Mouse (Mus musculus): ENCODE data around the gene Hoxd11. TPM values are rescaled to one million over a fixed set of nuclear protein-coding genes. Genes with fewer than 3 reads are reported as not detected.

The Hoxd11 gene
- polyA plus RNA-seq, 1 experiment, result not detected

GRCm38 (mm10) chr2:74704999-74705466 is 25.7 kb downstream of the Hoxd11 start:
- peaks cover 25% of the 10 kb centered on the region for H3K27me3 ChIP-seq (ENCODE audit: control insufficient read depth, insufficient read depth, low read length)
- no peak for TF ChIP-seq CTCF (IDR thresholded peaks at IDR 0.05; ENCODE audit: extremely low read depth, insufficient read depth, insufficient read length, insufficient replicate concordance)
- no peak for TF ChIP-seq POLR2A (IDR thresholded peaks at IDR 0.05; ENCODE audit: low read depth, low read length)
- 2% methylated on average over 62 of the region's 66 CpGs for WGBS
- H3K4me1 ChIP-seq (ENCODE audit: control insufficient read depth, insufficient read depth, insufficient read length), result peaks cover 2% of the 10 kb centered on the region; the same call in 1 of the 2 replicates
- H3K4me3 ChIP-seq (ENCODE audit: extremely low read depth, insufficient read depth, insufficient read length), result peak overlapping the region; percentile 18; the same call in 1 of the 2 replicates
- no peak for DNase-seq (ENCODE audit: low read depth in 1 of 2, low spot score in 2 of 2)
- no peaks in the 10 kb centered on the region for H3K36me3 ChIP-seq (ENCODE audit: control insufficient read depth, insufficient read depth, low read length)
- H3K27ac ChIP-seq (ENCODE audit: insufficient read depth, low read length), result no peak overlapping the region

GRCm38 (mm10) chr2:74705467-74706089 is 26.2 kb downstream of the Hoxd11 start:
- no peak for DNase-seq (ENCODE audit: low read depth in 1 of 2, low spot score in 2 of 2)
- Histone ChIP-seq H3K27ac (ENCODE audit: insufficient read depth, low read length) (no peak overlapping the region), H3K27me3 (ENCODE audit: control insufficient read depth, insufficient read depth, low read length) (peaks cover 25% of the 10 kb centered on the region), H3K4me1 (ENCODE audit: control insufficient read depth, insufficient read depth, insufficient read length) (peaks cover 2% of the 10 kb centered on the region; the same call in 1 of the 2 replicates), H3K4me3 (ENCODE audit: extremely low read depth, insufficient read depth, insufficient read length) (peak overlapping the region; percentile 23), H3K36me3 (ENCODE audit: control insufficient read depth, insufficient read depth, low read length) (no peaks in the 10 kb centered on the region)
- 2% methylated on average over 47 of the region's 85 CpGs for WGBS
- TF ChIP-seq POLR2A (IDR thresholded peaks at IDR 0.05; ENCODE audit: low read depth, low read length) (no peak), CTCF (IDR thresholded peaks at IDR 0.05; ENCODE audit: extremely low read depth, insufficient read depth, insufficient read length, insufficient replicate concordance) (no peak)

GRCm38 (mm10) chr2:74706393-74706960 is 27.1 kb downstream of the Hoxd11 start:
- TF ChIP-seq CTCF (IDR thresholded peaks at IDR 0.05; ENCODE audit: extremely low read depth, insufficient read depth, insufficient read length, insufficient replicate concordance), result no peak
- no peak for TF ChIP-seq POLR2A (IDR thresholded peaks at IDR 0.05; ENCODE audit: low read depth, low read length)
- WGBS, result 13% methylated on average over 13 of the region's 13 CpGs
- no peak overlapping the region for H3K4me3 ChIP-seq (ENCODE audit: extremely low read depth, insufficient read depth, insufficient read length)
- peaks cover 26% of the 10 kb centered on the region for H3K27me3 ChIP-seq (ENCODE audit: control insufficient read depth, insufficient read depth, low read length)
- no peak overlapping the region for H3K27ac ChIP-seq (ENCODE audit: insufficient read depth, low read length)
- no peak for DNase-seq (ENCODE audit: low read depth in 1 of 2, low spot score in 2 of 2)
- H3K36me3 ChIP-seq (ENCODE audit: control insufficient read depth, insufficient read depth, low read length), result no peaks in the 10 kb centered on the region
- H3K4me1 ChIP-seq (ENCODE audit: control insufficient read depth, insufficient read depth, insufficient read length), result peaks cover 2% of the 10 kb centered on the region; the same call in 1 of the 2 replicates

GRCm38 (mm10) chr2:74707599-74707998 is 28.2 kb downstream of the Hoxd11 start:
- WGBS, result 43% methylated on average over 7 of the region's 7 CpGs
- H3K4me3 ChIP-seq (ENCODE audit: extremely low read depth, insufficient read depth, insufficient read length), result no peak overlapping the region
- no peaks in the 10 kb centered on the region for H3K36me3 ChIP-seq (ENCODE audit: control insufficient read depth, insufficient read depth, low read length)
- no peak for TF ChIP-seq POLR2A (IDR thresholded peaks at IDR 0.05; ENCODE audit: low read depth, low read length)
- no peak for TF ChIP-seq CTCF (IDR thresholded peaks at IDR 0.05; ENCODE audit: extremely low read depth, insufficient read depth, insufficient read length, insufficient replicate concordance)
- peaks cover 6% of the 10 kb centered on the region; the same call in 1 of the 2 replicates for H3K4me1 ChIP-seq (ENCODE audit: control insufficient read depth, insufficient read depth, insufficient read length)
- no peak for DNase-seq (ENCODE audit: low read depth in 1 of 2, low spot score in 2 of 2)
- H3K27ac ChIP-seq (ENCODE audit: insufficient read depth, low read length), result no peak overlapping the region
- peaks cover 30% of the 10 kb centered on the region for H3K27me3 ChIP-seq (ENCODE audit: control insufficient read depth, insufficient read depth, low read length)

- H3K4me3 ChIP-seq (ENCODE audit: extremely low read depth, insufficient read depth, insufficient read length), result no peak overlapping the region
- TF ChIP-seq POLR2A (IDR thresholded peaks at IDR 0.05; ENCODE audit: low read depth, low read length) (no peak), CTCF (IDR thresholded peaks at IDR 0.05; ENCODE audit: extremely low read depth, insufficient read depth, insufficient read length, insufficient replicate concordance) (no peak)
- H3K27me3 ChIP-seq (ENCODE audit: control insufficient read depth, insufficient read depth, low read length), result peaks cover 27% of the 10 kb centered on the region
- WGBS, result 60% methylated on average over 4 of the region's 4 CpGs
- H3K27ac ChIP-seq (ENCODE audit: insufficient read depth, low read length), result no peak overlapping the region
- peaks cover 6% of the 10 kb centered on the region; the same call in 1 of the 2 replicates for H3K4me1 ChIP-seq (ENCODE audit: control insufficient read depth, insufficient read depth, insufficient read length)
- no peaks in the 10 kb centered on the region for H3K36me3 ChIP-seq (ENCODE audit: control insufficient read depth, insufficient read depth, low read length)
- no peak for DNase-seq (ENCODE audit: low read depth in 1 of 2, low spot score in 2 of 2)
Observed at GRCm38 (mm10) chr2:74708676-74709075, 29.3 kb downstream of the Hoxd11 start.

GRCm38 (mm10) chr2:74709465-74710419 is 30.4 kb downstream of the Hoxd11 start:
- Histone ChIP-seq H3K4me3 (ENCODE audit: extremely low read depth, insufficient read depth, insufficient read length) (no peak overlapping the region), H3K4me1 (ENCODE audit: control insufficient read depth, insufficient read depth, insufficient read length) (peaks cover 6% of the 10 kb centered on the region; the same call in 1 of the 2 replicates), H3K27me3 (ENCODE audit: control insufficient read depth, insufficient read depth, low read length) (peaks cover 28% of the 10 kb centered on the region), H3K36me3 (ENCODE audit: control insufficient read depth, insufficient read depth, low read length) (no peaks in the 10 kb centered on the region), H3K27ac (ENCODE audit: insufficient read depth, low read length) (no peak overlapping the region)
- TF ChIP-seq CTCF (IDR thresholded peaks at IDR 0.05; ENCODE audit: extremely low read depth, insufficient read depth, insufficient read length, insufficient replicate concordance) (no peak), POLR2A (IDR thresholded peaks at IDR 0.05; ENCODE audit: low read depth, low read length) (no peak)
- no peak for DNase-seq (ENCODE audit: low read depth in 1 of 2, low spot score in 2 of 2)
- 26% methylated on average over 5 of the region's 5 CpGs for WGBS
